Mouse (Mus musculus) NIH3T3 (cell line): ENCODE data around the gene 2010300C02Rik.

Experiments
- DNase-seq: peaks from one replicate; pipeline ENCODE4 v3.0.0-alpha.2; 2012; ENCODE audit warnings: low read depth

2010300C02Rik gene

DNA sequence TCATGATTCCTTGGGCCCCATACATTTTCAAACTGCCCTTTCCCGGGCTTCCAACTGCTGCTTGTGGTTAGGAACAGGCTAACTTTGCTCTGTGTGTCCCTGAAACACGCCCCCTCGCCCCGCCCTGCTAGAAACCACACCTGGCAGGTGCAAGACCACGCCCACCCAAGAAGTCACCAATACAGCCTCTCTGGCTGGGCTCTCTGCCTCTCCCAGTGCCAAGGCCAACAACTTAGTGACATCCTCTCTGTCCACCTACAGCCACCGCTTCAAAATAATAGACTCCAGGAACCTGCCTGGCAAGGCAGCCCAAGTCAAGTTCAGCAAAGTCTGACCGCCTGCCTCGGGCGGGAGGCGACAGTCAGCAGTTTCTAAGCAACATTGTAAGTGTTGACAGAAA, 53.3 kb downstream of the 2010300C02Rik start:
- DNase-seq = no peak

- no peak for DNase-seq
Measured at GRCm38 (mm10) chr1:37665539-37666323, 54.2 kb downstream of the 2010300C02Rik start.

GRCm38 (mm10) chr1:37664496-37664895, 55.4 kb downstream of the 2010300C02Rik start:
- DNase-seq = no peak

DNA sequence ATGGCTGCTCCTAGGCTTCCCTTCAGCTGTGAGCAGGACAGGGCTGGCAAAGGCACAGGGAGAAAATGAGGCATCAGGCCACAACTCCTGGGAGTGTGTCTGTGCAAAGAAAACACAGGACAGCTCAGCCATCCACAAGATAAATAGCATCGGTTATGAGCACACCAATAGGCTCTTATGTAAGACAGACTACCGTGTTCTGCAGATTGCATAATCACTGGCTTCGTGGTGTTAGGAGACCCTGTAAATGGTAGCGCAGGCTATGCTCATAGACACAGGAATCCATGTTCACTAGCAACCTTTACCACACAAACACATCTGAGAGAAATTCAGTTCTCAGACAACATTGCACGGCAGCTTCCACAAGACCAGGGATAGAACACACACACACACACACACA, 56.3 kb downstream of the 2010300C02Rik start:
- no peak for DNase-seq

DNA sequence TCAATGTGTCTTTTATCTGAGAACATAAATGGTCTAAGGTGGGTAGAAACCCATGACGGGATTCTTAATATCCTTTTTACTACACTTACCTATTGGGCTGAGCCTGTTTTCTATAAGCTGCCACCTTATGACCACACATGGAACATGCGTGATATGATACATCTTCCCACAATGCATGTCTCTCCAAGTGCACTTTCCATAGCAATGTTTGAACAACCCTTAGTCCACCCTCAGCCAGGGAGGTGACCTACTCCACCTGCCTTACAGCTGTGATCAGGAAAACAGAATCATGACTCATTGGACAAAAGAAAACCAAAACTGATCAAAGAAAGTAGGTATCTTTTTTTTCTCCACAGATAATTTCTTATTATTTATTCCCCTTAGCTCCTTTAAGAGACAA, 63.9 kb downstream of the 2010300C02Rik start:
- no peak for DNase-seq

- no peak for DNase-seq
Measured at GRCm38 (mm10) chr1:37653992-37654391, 65.9 kb downstream of the 2010300C02Rik start.

GRCm38 (mm10) chr1:37647066-37647465, 72.8 kb downstream of the 2010300C02Rik start:
- no peak for DNase-seq

DNA sequence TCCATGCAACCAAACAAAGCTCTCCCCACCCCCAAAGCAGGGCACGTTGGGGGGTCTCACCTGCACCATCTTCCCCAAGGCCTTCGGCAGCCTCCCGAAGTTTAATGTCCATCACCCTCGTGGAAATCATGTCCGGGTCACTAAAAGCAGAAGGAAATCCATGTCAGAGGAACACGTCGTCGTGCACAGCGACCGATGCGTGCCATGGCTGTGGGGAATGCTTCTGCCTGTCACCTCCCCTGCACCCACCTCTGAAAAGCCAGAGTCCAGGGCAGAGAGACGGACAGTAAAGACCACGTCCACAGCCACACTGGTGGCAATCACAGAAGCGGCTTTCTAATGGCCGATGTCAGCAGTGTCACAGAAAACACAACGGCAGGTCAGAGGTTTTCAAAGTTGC, 75.4 kb downstream of the 2010300C02Rik start:
- no peak for DNase-seq

DNA sequence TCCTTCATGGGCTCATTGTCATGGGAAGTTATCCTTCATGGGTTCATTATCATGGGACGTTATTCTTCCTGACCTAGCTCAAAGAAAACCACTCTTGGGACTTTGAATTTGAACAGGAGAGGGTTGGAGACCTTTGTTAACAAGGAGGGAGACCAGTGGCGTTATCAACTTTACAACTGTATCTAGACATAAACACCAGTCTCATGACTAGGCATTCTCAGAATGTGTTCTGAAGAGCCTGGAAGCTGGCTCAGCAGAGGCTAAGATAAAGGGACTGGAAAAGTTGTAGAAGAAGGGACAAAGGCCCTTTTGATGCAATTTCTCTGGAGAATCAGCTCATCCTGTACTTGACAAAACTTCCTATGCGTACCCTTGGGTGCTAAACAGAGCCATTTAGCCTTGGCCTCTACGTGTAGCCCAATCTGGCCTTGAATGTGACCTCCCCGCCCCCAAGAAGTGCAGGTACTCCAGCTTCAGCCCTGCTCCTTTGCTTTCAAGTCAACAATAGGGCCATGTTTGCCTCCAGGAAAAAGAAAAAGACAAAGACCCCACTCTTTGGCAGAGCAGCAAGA, 76.0 kb downstream of the 2010300C02Rik start:
- no peak for DNase-seq

GRCm38 (mm10) chr1:37641361-37641760, 78.5 kb downstream of the 2010300C02Rik start:
- DNase-seq = no peak

GRCm38 (mm10) chr1:37639101-37639500, 80.8 kb downstream of the 2010300C02Rik start:
- peak; percentile 72 for DNase-seq

GRCm38 (mm10) chr1:37638560-37638959, 81.3 kb downstream of the 2010300C02Rik start:
- DNase-seq = no peak

- no peak for DNase-seq
Measured at GRCm38 (mm10) chr1:37637571-37637970, 82.3 kb downstream of the 2010300C02Rik start.

DNA sequence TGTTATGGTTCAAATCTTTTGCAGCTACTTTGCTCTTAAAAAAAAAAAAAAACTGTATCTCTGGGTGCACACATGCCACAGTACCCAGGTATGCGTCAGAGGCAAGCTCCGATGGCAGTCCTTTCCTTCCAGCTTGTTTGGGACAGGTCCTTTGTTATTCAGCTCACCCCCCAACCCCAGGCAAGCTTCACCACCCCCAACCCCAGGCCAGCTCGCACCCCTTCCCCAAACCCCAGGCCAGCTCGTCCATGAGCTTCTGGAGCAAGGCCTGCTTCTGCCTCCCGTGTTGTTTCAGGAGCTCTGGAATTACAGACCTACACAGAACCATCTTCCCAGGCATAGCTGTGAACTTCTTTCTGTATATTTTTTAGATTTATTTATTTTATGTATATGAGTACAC, 83.1 kb downstream of the 2010300C02Rik start:
- no peak for DNase-seq

DNA sequence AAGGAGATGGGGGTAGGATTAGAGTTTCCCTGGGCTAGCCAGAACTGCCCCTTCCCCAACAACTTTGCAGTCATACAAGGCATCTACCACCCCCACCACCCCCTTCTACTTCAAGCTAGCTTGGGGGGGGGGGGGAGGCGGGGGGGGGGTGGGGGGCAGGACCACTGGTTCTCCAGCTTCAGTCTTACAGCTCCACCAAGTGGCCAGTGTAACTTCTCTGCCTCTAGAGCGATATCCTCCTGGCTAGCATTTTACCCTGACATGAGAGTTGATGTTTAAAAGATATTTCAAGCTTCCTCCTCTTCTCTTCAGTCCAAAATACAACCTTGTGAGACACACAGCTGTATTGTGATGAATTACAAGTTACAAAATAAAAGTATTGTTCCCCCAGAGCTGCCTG, 83.7 kb downstream of the 2010300C02Rik start:
- peak; percentile 47 for DNase-seq

- peak; percentile 15 for DNase-seq
Measured at GRCm38 (mm10) chr1:37635716-37636115, 84.2 kb downstream of the 2010300C02Rik start.

DNA sequence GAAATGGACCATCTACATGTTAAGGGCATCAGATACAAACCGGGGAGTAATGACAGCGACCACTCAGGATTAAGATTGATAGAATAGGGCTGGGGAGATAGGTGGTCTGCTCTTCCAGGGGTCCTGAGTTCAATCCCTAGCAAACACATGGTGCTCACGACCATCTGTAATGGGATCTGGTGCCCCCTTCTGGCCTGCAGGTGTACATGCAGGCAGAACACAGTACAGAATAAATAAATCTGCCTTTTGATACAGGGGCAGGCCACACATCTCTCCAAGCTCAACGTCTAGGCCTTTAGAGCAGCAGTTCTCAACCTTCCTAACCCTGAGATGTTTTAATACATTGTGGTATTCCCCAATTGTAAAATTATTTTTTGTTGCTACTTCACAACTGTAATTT, 85.2 kb downstream of the 2010300C02Rik start:
- peak; percentile 53 for DNase-seq

GRCm38 (mm10) chr1:37633516-37633915, 86.4 kb downstream of the 2010300C02Rik start:
- no peak for DNase-seq

DNA sequence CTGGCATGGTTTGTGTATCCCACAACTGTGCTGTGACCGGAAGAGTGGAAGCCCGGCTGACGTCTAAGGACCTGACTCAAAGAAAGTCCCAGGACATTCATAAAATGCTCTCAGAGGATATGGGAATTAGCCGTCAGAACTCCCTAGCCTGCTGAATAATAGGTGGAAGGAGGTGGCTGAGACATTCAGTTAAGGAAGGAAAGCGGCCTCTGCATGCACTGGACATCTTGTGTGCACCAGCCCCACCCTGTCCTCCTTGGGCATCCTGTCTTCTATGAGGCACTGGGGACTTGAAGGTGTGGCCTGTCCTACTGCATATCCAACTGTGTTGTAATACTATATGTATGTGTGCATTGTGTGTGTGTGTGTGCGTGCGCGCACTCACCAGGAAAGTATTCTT, 87.5 kb downstream of the 2010300C02Rik start:
- no peak for DNase-seq

- no peak for DNase-seq
Measured at GRCm38 (mm10) chr1:37631456-37631855, 88.4 kb downstream of the 2010300C02Rik start.

GRCm38 (mm10) chr1:37630412-37631210, 89.3 kb downstream of the 2010300C02Rik start:
- no peak for DNase-seq

GRCm38 (mm10) chr1:37629876-37630275, 90.0 kb downstream of the 2010300C02Rik start:
- no peak for DNase-seq

DNA sequence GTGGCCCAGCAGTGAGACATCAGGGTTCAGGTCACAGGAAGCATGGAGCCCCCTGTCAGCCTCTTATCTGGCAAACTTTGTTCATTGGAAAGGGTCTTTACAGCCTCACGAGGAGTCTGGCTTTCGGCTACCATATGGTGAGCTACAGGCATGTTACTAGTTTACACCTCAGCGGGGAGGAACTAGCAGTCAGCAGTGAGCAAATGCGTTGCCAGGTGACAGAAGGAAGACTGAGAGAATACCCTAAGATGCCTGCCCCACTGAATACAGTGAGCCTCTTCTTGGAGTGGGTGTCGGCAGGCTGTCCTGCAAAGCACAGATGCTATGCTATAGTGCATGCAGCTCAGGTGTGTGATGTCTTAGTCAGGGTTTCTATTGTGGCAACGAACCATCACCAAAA, 91.1 kb downstream of the 2010300C02Rik start:
- DNase-seq = no peak
